Mouse (Mus musculus): ENCODE results near the gene Hexa. TPM values are rescaled to one million over a fixed set of nuclear protein-coding genes. Genes with fewer than 3 reads are reported as not detected.

Hexa gene
- polyA plus RNA-seq, 1 experiment from 2014 or later: 67.3 TPM

DNA sequence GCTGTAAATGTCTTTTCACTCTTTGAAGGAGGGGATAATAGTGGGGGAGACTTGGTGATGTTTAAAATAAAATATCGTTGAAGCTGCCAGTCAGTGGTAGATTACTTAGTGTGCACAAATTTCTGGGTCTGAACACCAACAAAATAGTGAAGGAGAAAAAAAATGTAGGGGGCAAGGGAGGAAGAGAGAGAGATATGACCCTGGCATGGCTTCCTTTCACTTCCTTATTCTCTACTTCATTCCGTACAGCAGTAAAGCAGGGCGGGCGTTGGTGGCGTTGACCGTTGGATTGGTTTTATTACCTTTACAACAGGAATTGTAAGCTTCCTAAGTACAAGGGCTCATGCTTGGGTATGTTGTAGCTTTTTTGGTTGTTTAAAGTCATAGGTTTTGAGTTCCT lies 2.3 kb downstream of the Hexa start:
- no peaks in the 10 kb centered on the region for H3K27me3 ChIP-seq (ENCODE audit: insufficient read depth, low read length)
- no peaks in the 10 kb centered on the region for H3K9me3 ChIP-seq (ENCODE audit: low read depth, low read length)
- no peak for ATAC-seq (ENCODE audit: insufficient read depth)
- no peaks in the 10 kb centered on the region for H3K36me3 ChIP-seq (ENCODE audit: insufficient read depth)
- no peak for DNase-seq
- no peak overlapping the region for H3K4me3 ChIP-seq (ENCODE audit: low read depth, low read length)
- peak overlapping the region; percentile 27; the same call in 1 of the 2 replicates for H3K4me2 ChIP-seq
- no peak for TF ChIP-seq CTCF (IDR thresholded peaks at IDR 0.05; ENCODE audit: low read depth)
- 93% methylated on average over 6 of the region's 6 CpGs for WGBS
- no peak overlapping the region for H3K27ac ChIP-seq (ENCODE audit: low read depth)
- no peak overlapping the region for H3K9ac ChIP-seq
- H3K4me1 ChIP-seq (ENCODE audit: insufficient read depth): peaks cover 14% of the 10 kb centered on the region; the same call in 1 of the 2 replicates

DNA sequence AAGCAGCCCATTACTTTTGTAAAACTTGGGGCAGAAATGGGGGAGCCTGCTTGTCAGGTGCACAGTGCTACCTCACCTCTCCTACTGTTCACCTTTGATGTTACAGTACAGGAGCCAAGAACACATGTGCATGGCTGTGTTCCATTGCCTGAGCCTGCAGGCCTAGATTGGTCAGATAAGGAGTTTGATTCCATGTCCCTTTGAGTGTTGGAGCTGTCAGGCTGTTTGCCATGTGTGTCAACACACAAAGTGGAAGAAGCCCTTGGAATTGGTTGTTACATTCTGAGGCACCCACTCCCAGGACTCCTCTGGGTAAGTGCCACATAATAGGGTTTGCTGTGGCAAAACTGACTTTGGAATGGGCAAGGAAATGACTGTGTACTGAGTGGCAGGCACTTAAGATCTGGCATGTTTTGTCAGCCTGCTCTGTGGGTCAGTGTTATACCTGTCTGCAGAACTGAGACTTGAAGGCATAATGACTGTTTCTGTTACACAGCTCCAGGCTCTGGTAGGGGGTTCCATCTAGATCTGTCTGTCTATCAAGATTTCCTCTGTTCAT lies 3.5 kb downstream of the Hexa start:
- Histone ChIP-seq H3K27ac (ENCODE audit: low read depth) (no peak overlapping the region), H3K4me3 (ENCODE audit: low read depth, low read length) (no peak overlapping the region), H3K9ac (no peak overlapping the region), H3K9me3 (ENCODE audit: low read depth, low read length) (no peaks in the 10 kb centered on the region), H3K4me2 (no peak overlapping the region), H3K4me1 (ENCODE audit: insufficient read depth) (peaks cover 14% of the 10 kb centered on the region; the same call in 1 of the 2 replicates), H3K27me3 (ENCODE audit: insufficient read depth, low read length) (no peaks in the 10 kb centered on the region), H3K36me3 (ENCODE audit: insufficient read depth) (no peaks in the 10 kb centered on the region)
- no peak for TF ChIP-seq CTCF (IDR thresholded peaks at IDR 0.05; ENCODE audit: low read depth)
- no peak for ATAC-seq (ENCODE audit: insufficient read depth)
- DNase-seq: no peak

DNA sequence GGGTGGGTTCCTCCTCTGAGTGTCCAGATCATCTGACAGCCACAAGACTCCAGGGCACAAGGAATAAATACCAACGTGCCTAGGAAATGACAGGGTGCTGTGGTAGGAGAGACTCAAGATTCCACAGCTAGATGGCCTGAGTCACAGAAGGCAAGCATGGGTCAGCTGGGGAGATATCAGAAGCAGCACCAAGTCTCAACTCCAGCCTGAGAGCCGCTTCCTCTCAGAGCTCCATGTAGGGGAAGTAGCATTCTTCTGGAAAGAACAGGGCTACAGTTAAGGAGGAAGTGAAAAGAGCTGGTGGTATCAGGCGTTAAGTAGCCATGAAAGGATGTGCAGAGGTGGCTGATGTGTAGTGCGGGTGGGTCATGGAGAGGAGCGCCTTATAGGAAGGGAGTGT lies 5.4 kb downstream of the Hexa start:
- H3K27me3 ChIP-seq (ENCODE audit: insufficient read depth, low read length): no peaks in the 10 kb centered on the region
- H3K27ac ChIP-seq (ENCODE audit: low read depth): no peak overlapping the region
- H3K4me1 ChIP-seq (ENCODE audit: insufficient read depth): peaks cover 14% of the 10 kb centered on the region; the same call in 1 of the 2 replicates
- H3K4me2 ChIP-seq: no peak overlapping the region
- DNase-seq (no peak), ATAC-seq (ENCODE audit: insufficient read depth) (no peak)
- no peak overlapping the region for H3K9ac ChIP-seq
- no peak for TF ChIP-seq CTCF (IDR thresholded peaks at IDR 0.05; ENCODE audit: low read depth)
- no peaks in the 10 kb centered on the region for H3K9me3 ChIP-seq (ENCODE audit: low read depth, low read length)
- no peak overlapping the region for H3K4me3 ChIP-seq (ENCODE audit: low read depth, low read length)
- H3K36me3 ChIP-seq (ENCODE audit: insufficient read depth): no peaks in the 10 kb centered on the region
- 79% methylated on average over 5 of the region's 5 CpGs for WGBS

DNA sequence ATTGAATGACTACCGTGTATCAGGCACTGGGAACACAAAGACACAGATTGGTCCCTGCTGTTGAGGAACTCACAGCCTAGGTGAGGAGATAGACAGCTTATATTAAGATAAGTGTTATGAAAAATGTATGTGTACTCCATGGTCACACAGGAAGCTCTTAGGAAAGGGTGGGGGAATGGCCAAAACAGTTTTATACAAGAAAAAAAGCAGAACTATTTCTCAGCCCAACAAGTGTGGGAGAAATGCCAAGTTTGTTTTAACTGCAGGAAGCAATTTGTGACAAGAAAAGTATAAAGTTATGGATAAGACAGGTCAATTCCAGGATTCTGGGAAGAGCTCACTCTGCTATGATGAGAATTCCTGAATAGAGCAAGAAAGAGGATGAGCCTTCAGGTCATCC lies 8.5 kb downstream of the Hexa start:
- no peak for ATAC-seq (ENCODE audit: insufficient read depth)

DNA sequence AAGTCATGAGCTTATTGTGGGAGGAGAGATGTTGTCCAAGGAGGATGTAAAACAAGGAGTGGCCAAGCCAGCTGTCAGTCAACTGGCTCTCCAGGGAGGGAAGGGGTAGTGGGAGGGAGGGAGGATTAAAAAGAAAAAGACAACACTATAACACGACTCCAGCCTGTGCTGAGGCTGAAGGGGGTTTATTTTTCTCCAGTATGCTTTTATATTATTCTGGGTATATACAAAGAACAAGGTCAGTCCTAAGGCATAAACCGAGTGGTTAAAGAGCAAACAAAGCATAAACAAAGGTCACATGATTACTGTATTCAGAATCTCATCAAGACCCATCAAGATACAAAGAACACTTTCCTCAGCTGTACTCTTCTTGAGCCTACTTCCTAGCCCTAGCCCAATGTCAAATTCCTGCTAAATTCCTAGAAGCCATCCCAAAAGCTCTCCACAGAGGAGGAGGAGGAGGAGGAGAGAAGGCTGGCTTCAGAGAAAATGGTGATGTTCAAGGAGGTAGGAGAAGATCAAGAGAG lies 9.7 kb downstream of the Hexa start:
- H3K4me3 ChIP-seq (ENCODE audit: low read depth, low read length): no peak overlapping the region
- peaks cover 4% of the 10 kb centered on the region; the same call in 1 of the 2 replicates for H3K36me3 ChIP-seq (ENCODE audit: insufficient read depth)
- H3K27me3 ChIP-seq (ENCODE audit: insufficient read depth, low read length): no peaks in the 10 kb centered on the region
- H3K4me2 ChIP-seq: no peak overlapping the region
- no peak for DNase-seq
- no peak for ATAC-seq (ENCODE audit: insufficient read depth)
- H3K27ac ChIP-seq (ENCODE audit: low read depth): no peak overlapping the region
- WGBS: 60% methylated on average over 2 of the region's 2 CpGs
- H3K4me1 ChIP-seq (ENCODE audit: insufficient read depth): no peaks in the 10 kb centered on the region
- no peaks in the 10 kb centered on the region for H3K9me3 ChIP-seq (ENCODE audit: low read depth, low read length)
- no peak overlapping the region for H3K9ac ChIP-seq
- no peak for TF ChIP-seq CTCF (IDR thresholded peaks at IDR 0.05; ENCODE audit: low read depth)

More for the DNA sequence above, 8.5 kb downstream of the Hexa start:
- no peak overlapping the region for H3K4me3 ChIP-seq (ENCODE audit: low read depth, low read length)
- H3K27me3 ChIP-seq (ENCODE audit: insufficient read depth, low read length): no peaks in the 10 kb centered on the region
- TF ChIP-seq CTCF (IDR thresholded peaks at IDR 0.05; ENCODE audit: low read depth): no peak
- H3K9ac ChIP-seq: no peak overlapping the region
- DNase-seq: no peak
- 89% methylated on average over 1 of the region's 1 CpGs for WGBS
- H3K27ac ChIP-seq (ENCODE audit: low read depth): no peak overlapping the region
- no peak overlapping the region for H3K4me2 ChIP-seq
- no peaks in the 10 kb centered on the region for H3K9me3 ChIP-seq (ENCODE audit: low read depth, low read length)
- H3K36me3 ChIP-seq (ENCODE audit: insufficient read depth): no peaks in the 10 kb centered on the region
- H3K4me1 ChIP-seq (ENCODE audit: insufficient read depth): no peaks in the 10 kb centered on the region

DNA sequence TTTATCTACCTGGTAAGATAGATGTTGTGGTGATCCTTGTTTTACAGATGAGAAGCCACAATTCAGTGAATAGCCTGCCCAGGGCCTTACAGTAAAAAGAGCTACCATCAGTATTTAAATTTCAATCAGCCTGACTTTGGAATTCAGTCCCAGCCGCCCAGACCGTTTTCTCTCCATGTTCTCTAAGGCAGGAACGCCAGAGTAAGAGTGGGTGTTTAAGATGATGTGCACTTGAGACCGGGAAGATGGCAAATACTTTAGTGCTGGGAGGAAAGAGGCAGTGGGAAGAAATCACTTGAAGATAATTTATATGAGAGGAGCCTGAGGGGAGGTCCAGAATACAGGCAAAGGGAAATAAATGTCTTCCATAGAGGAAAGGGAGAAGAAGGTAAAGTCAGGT lies 10.7 kb downstream of the Hexa start:
- no peak overlapping the region for H3K4me3 ChIP-seq (ENCODE audit: low read depth, low read length)
- no peaks in the 10 kb centered on the region for H3K27me3 ChIP-seq (ENCODE audit: insufficient read depth, low read length)
- no peaks in the 10 kb centered on the region for H3K9me3 ChIP-seq (ENCODE audit: low read depth, low read length)
- no peak overlapping the region for H3K9ac ChIP-seq
- H3K4me1 ChIP-seq (ENCODE audit: insufficient read depth): no peaks in the 10 kb centered on the region
- no peak for TF ChIP-seq CTCF (IDR thresholded peaks at IDR 0.05; ENCODE audit: low read depth)
- WGBS: 78% methylated on average over 4 of the region's 4 CpGs
- H3K27ac ChIP-seq (ENCODE audit: low read depth): no peak overlapping the region
- H3K36me3 ChIP-seq (ENCODE audit: insufficient read depth): peaks cover 4% of the 10 kb centered on the region; the same call in 1 of the 2 replicates
- ATAC-seq (ENCODE audit: insufficient read depth) (no peak), DNase-seq (no peak)
- H3K4me2 ChIP-seq: no peak overlapping the region

DNA sequence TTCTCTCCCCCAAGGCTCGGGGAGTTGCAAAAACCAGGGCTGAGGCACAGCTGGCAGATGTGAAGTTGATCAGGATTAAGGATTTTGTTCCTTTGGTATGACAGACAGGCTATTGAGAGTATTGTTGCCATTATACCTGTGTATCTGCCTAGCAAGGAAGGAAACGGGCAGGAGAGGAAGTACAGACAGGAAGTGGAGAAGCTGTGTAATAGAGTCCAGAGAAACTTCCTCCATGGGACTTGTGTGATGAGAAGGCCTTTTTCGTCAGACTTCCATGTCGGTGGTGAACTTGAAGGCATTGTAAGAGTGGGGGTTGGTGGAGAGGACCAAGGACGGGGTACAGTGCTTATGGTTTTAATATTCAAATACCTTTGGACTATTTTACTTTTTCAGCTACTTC lies 11.7 kb downstream of the Hexa start:
- no peak for ATAC-seq (ENCODE audit: insufficient read depth)
- 76% methylated on average over 5 of the region's 5 CpGs for WGBS
- no peak for TF ChIP-seq CTCF (IDR thresholded peaks at IDR 0.05; ENCODE audit: low read depth)

More for the DNA sequence above, 11.7 kb downstream of the Hexa start:
- Histone ChIP-seq H3K27me3 (ENCODE audit: insufficient read depth, low read length) (no peaks in the 10 kb centered on the region), H3K4me3 (ENCODE audit: low read depth, low read length) (no peak overlapping the region), H3K4me2 (no peak overlapping the region), H3K4me1 (ENCODE audit: insufficient read depth) (no peaks in the 10 kb centered on the region), H3K9ac (no peak overlapping the region), H3K36me3 (ENCODE audit: insufficient read depth) (peaks cover 4% of the 10 kb centered on the region; the same call in 1 of the 2 replicates), H3K9me3 (ENCODE audit: low read depth, low read length) (no peaks in the 10 kb centered on the region), H3K27ac (ENCODE audit: low read depth) (no peak overlapping the region)
- DNase-seq: no peak

Data from lung, embryonic 14.5 days (tissue).